Comparison of ENCODE assay signal across 9 mouse cellular contexts in genomic region chr4:141353868-141354267, GRCm38 (mm10). TPM values are rescaled to one million over a fixed set of nuclear protein-coding genes. Genes with fewer than 3 reads are reported as not detected.
DNase-seq lines count a peak whose midpoint lies in the region; ATAC-seq and TF ChIP-seq lines count a peak whose summit lies in the region.
"Had no signal": no experiment of that assay in that cellular context is flagged by ENCODE, and none has a peak within 500 bp of the region (broad histone marks: within the 10 kb centered on the region; RNA-seq: fewer than 3 reads in every experiment).

No protein-coding gene starts in this region.

- 62% methylated on average over 8 of the region's 8 CpGs for WGBS in heart, embryonic 16.5 days
- 65% methylated on average over 8 of the region's 8 CpGs for WGBS in limb, embryonic 13.5 days
- 31% methylated on average over 8 of the region's 8 CpGs for WGBS in stomach, postnatal 0 days

- H3K4me1 ChIP-seq in heart, embryonic 16.5 days (ENCODE audit: control insufficient read depth, insufficient read depth, low read length), result 0 out of 2 replicates have a peak, but pooled peaks cover 2% of the 10 kb centered on the region
- peaks cover 16% of the 10 kb centered on the region for H3K4me1 ChIP-seq in limb, embryonic 13.5 days
- no peaks in the 10 kb centered on the region for H3K4me1 ChIP-seq in stomach, postnatal 0 days (replicated peaks; ENCODE audit: control insufficient read depth, insufficient read depth)

- peaks cover 6% of the 10 kb centered on the region for H3K9me3 ChIP-seq in heart, embryonic 16.5 days (replicated peaks; ENCODE audit: control insufficient read depth, low read length)
- H3K9me3 ChIP-seq in limb, embryonic 13.5 days, result no peaks in the 10 kb centered on the region
- H3K9me3 ChIP-seq in stomach, postnatal 0 days (ENCODE audit: control insufficient read depth, low read length), result no peaks in the 10 kb centered on the region

- no peaks in the 10 kb centered on the region for H3K27me3 ChIP-seq in heart, embryonic 16.5 days (ENCODE audit: control insufficient read depth, insufficient read depth, low read length)
- no peaks in the 10 kb centered on the region for H3K27me3 ChIP-seq in limb, embryonic 13.5 days
- H3K27me3 ChIP-seq in stomach, postnatal 0 days (ENCODE audit: control insufficient read depth, insufficient read depth, low read length), result no peaks in the 10 kb centered on the region

- H3K27ac ChIP-seq in heart, embryonic 16.5 days (ENCODE audit: low read length), result peak overlapping the region; percentile 9; the same call in 1 of the 2 replicates
- H3K27ac ChIP-seq in limb, embryonic 13.5 days, result no peak overlapping the region
- H3K27ac ChIP-seq in stomach, postnatal 0 days (replicated peaks), result peak overlapping the region; percentile 89
- H3K27ac ChIP-seq: macrophage had no signal

- TF ChIP-seq CTCF in stomach, postnatal 0 days (IDR thresholded peaks at IDR 0.05; ENCODE audit: low read depth), result 0 out of 2 replicates have a peak, but pooled peaks have one; percentile 21

- H3K36me3 ChIP-seq in heart, embryonic 16.5 days (ENCODE audit: control insufficient read depth, insufficient read depth), result no peaks in the 10 kb centered on the region
- H3K36me3 ChIP-seq in limb, embryonic 13.5 days, result no peaks in the 10 kb centered on the region
- H3K36me3 ChIP-seq in stomach, postnatal 0 days (ENCODE audit: control insufficient read depth, insufficient read depth, low read length), result no peaks in the 10 kb centered on the region

- no peak overlapping the region for H3K4me2 ChIP-seq in heart, embryonic 16.5 days (ENCODE audit: low read depth, low read length)
- no peak overlapping the region for H3K4me2 ChIP-seq in limb, embryonic 13.5 days (replicated peaks)
- H3K4me2 ChIP-seq in stomach, postnatal 0 days (replicated peaks; ENCODE audit: low read depth), result no peak overlapping the region

- peak; percentile 49 for TF ChIP-seq EP300 in stomach, postnatal 0 days (optimal IDR thresholded peaks at IDR 0.05)

- DNase-seq in ovary, postnatal 36 days (ENCODE audit: low spot score), result peak; percentile 47
- DNase-seq in ovary, adult 18-20 months (ENCODE audit: low spot score), result no peak
- DNase-seq in stomach, postnatal 0 days (ENCODE audit: low spot score), result peak; percentile 85
- DNase-seq in liver, result no peak
- no peak for DNase-seq in thymus, postnatal 10 days (ENCODE audit: low spot score in 2 of 2)

- no peak overlapping the region for H3K4me3 ChIP-seq in heart, embryonic 16.5 days (ENCODE audit: low read length)
- H3K4me3 ChIP-seq in limb, embryonic 13.5 days, result no peak overlapping the region
- no peak overlapping the region for H3K4me3 ChIP-seq in stomach, postnatal 0 days (ENCODE audit: low read depth, low read length)

- ATAC-seq in heart, embryonic 16.5 days (replicated peaks; ENCODE audit: extremely low read depth, insufficient read depth, low FRiP score), result peak; percentile 58; the same call in 1 of the 2 replicates
- ATAC-seq in limb, embryonic 13.5 days (ENCODE audit: low FRiP score, low read depth), result 0 out of 2 replicates have a peak, but pooled peaks have one; percentile 12
- ATAC-seq in stomach, postnatal 0 days (ENCODE audit: low FRiP score, low TSS enrichment), result peak; percentile 81

- H3K9ac ChIP-seq in heart, embryonic 16.5 days (ENCODE audit: low read length), result no peak overlapping the region
- H3K9ac ChIP-seq in limb, embryonic 13.5 days, result no peak overlapping the region
- H3K9ac ChIP-seq in stomach, postnatal 0 days (ENCODE audit: low read length), result no peak overlapping the region

RNA-seq across cellular contexts. Expression of gene Fam131c, which starts 14.2 kb away (rescaled TPM):
- 0.58 and 0.87 TPM in 2 replicates for polyA plus RNA-seq in heart, embryonic 16.5 days (2015; fragmentation: Nextera tagmentation; extraction: Ambion mirVana)
- polyA plus RNA-seq in limb, embryonic 13.5 days (2015; fragmentation: Nextera tagmentation; extraction: Ambion mirVana), result 0.65 and 0.91 TPM in 2 replicates
- 3.4 and 3.6 TPM in 2 replicates for polyA plus RNA-seq in stomach, postnatal 0 days (2015; fragmentation: Nextera tagmentation; extraction: Ambion mirVana)
- polyA plus RNA-seq: macrophage had no signal

RNA-seq across cellular contexts. Expression of gene Clcnka, which starts 44.7 kb away (rescaled TPM):
- polyA plus RNA-seq in heart, embryonic 16.5 days (2015; fragmentation: Nextera tagmentation; extraction: Ambion mirVana), result 0.11 TPM in 1 of 2 replicates, not detected in the other
- polyA plus RNA-seq in limb, embryonic 13.5 days (2015; fragmentation: Nextera tagmentation; extraction: Ambion mirVana), result 0.23 and 0.36 TPM in 2 replicates
- polyA plus RNA-seq in stomach, postnatal 0 days (2015; fragmentation: Nextera tagmentation; extraction: Ambion mirVana), result 0.08 TPM in 1 of 2 replicates, not detected in the other
- polyA plus RNA-seq: heart, embryonic 14.5 days; macrophage had no signal

RNA-seq across cellular contexts. Expression of gene Epha2, which starts 52.8 kb away (rescaled TPM):
- polyA plus RNA-seq in heart, embryonic 16.5 days (2015; fragmentation: Nextera tagmentation; extraction: Ambion mirVana), result 3.1 and 3.9 TPM in 2 replicates
- polyA plus RNA-seq in limb, embryonic 13.5 days (2015; fragmentation: Nextera tagmentation; extraction: Ambion mirVana), result 2.6 and 3.9 TPM in 2 replicates
- polyA plus RNA-seq in stomach, postnatal 0 days (2015; fragmentation: Nextera tagmentation; extraction: Ambion mirVana), result 3.9 and 4.9 TPM in 2 replicates

Comparison
In these comparisons a context has a peak if more than half of its experiments do, and no peak if none do; other contexts are left out.
1. DNase-seq: peak in ovary, postnatal 36 days (single experiment) and stomach, postnatal 0 days (single experiment); none in ovary, adult 18-20 months (single experiment), liver (single experiment) and thymus, postnatal 10 days (0 of 2).
2. ATAC-seq: peak in every context shown above with its lines; median percentile 81 in stomach, postnatal 0 days; 58 in heart, embryonic 16.5 days; 12 in limb, embryonic 13.5 days.